Mouse (Mus musculus): ENCODE measurements at regions not wholly inside any gene's neighbourhood (a gene's known extent, or its start where the extent isn't known, plus 50 kb on each side); places are given as distances from the start of the nearest gene placed in this dataset.

DNA sequence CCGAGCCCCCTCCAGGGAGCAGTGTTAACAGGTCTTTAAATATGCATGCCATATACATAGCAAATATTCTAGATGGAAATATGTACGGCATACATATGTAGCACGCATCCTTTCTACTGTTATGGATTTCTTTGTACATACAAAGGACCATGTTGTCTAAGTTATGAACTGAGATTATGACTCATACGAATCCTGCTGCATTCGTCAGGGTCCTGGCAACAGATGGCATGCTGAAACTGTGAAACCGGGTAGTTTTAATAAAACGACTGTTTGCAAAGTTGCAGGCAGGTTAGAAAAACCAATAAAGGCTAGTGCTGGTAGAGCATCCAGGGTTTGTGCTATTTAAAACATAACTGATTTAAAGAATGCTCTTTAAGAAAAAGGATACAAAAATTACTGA is 88.8 kb upstream of the Tlk1 start:
- no peak overlapping the region for H3K27ac ChIP-seq (ENCODE audit: low read length)
- H3K4me2 ChIP-seq (ENCODE audit: low read depth, low read length) = no peak overlapping the region
- no peaks in the 10 kb centered on the region for H3K36me3 ChIP-seq (ENCODE audit: control insufficient read depth, insufficient read depth)
- no peaks in the 10 kb centered on the region for H3K4me1 ChIP-seq (ENCODE audit: control insufficient read depth, low read depth, low read length)
- no peaks in the 10 kb centered on the region for H3K9me3 ChIP-seq (replicated peaks; ENCODE audit: control insufficient read depth, low read length)
- ATAC-seq (ENCODE audit: low read depth) = no peak
- no peak overlapping the region for H3K4me3 ChIP-seq (ENCODE audit: low read depth, low read length)
- H3K27me3 ChIP-seq (ENCODE audit: control insufficient read depth, insufficient read depth, low read depth, low read length) = no peaks in the 10 kb centered on the region
- 69% methylated on average over 7 of the region's 7 CpGs for WGBS (ENCODE audit: insufficient replicate concordance)
- no peak overlapping the region for H3K9ac ChIP-seq (ENCODE audit: low read depth, low read length)

DNA sequence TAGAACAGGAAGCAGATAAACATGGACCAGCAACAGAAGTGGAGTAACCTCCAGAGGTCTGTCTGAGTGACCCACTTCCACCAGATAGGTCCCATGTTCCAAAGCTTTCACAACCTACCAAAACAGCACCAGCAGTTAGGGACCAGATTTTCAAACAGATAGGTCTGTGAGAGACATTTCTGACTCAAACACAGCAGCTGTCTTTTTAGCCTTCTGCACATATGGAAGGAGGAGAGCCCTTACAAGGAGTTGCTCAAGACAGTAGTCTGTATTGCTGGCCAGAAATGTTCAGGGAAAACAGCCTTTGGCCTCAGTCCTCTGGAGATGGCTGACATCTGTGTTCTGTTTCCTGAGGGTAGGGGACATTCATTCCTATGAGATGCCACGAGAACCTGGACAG is 83.9 kb upstream of the Tlk1 start:
- H3K27ac ChIP-seq (ENCODE audit: low read length) = no peak overlapping the region
- H3K9me3 ChIP-seq (replicated peaks; ENCODE audit: control insufficient read depth, low read length) = no peaks in the 10 kb centered on the region
- H3K9ac ChIP-seq (ENCODE audit: low read depth, low read length) = no peak overlapping the region
- H3K4me2 ChIP-seq (ENCODE audit: low read depth, low read length) = no peak overlapping the region
- ATAC-seq (ENCODE audit: low read depth) = no peak
- no peaks in the 10 kb centered on the region for H3K27me3 ChIP-seq (ENCODE audit: control insufficient read depth, insufficient read depth, low read depth, low read length)
- H3K36me3 ChIP-seq (ENCODE audit: control insufficient read depth, insufficient read depth) = no peaks in the 10 kb centered on the region
- 48% methylated on average over 1 of the region's 1 CpGs for WGBS (ENCODE audit: insufficient replicate concordance)
- no peaks in the 10 kb centered on the region for H3K4me1 ChIP-seq (ENCODE audit: control insufficient read depth, low read depth, low read length)
- H3K4me3 ChIP-seq (ENCODE audit: low read depth, low read length) = no peak overlapping the region

DNA sequence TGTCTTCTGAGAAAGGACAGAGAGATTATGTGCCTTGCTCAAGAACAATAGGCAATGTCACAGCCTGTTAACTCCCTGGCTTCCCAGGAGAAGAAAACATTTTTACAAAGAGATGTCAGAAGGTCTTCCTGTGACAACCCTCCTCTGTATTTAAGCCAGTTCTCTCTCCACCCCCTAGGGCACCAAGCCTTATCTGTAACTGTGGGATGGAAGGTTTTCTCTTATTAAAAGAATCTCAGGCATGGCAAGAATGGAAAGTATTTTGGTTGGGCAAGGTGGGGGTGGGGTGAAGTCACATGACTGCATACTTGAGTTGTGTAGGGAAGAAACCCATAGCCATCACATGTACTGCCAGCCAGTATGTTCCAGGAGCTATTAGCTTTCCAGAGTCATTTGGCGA is 83.1 kb upstream of the Tlk1 start:
- no peak overlapping the region for H3K27ac ChIP-seq (ENCODE audit: low read length)
- H3K4me3 ChIP-seq (ENCODE audit: low read depth, low read length) = no peak overlapping the region
- no peaks in the 10 kb centered on the region for H3K4me1 ChIP-seq (ENCODE audit: control insufficient read depth, low read depth, low read length)
- no peak overlapping the region for H3K4me2 ChIP-seq (ENCODE audit: low read depth, low read length)
- ATAC-seq (ENCODE audit: low read depth) = no peak
- WGBS (ENCODE audit: insufficient replicate concordance) = 75% methylated on average over 1 of the region's 1 CpGs
- H3K9ac ChIP-seq (ENCODE audit: low read depth, low read length) = no peak overlapping the region
- H3K9me3 ChIP-seq (replicated peaks; ENCODE audit: control insufficient read depth, low read length) = no peaks in the 10 kb centered on the region
- no peaks in the 10 kb centered on the region for H3K36me3 ChIP-seq (ENCODE audit: control insufficient read depth, insufficient read depth)
- no peaks in the 10 kb centered on the region for H3K27me3 ChIP-seq (ENCODE audit: control insufficient read depth, insufficient read depth, low read depth, low read length)

- Histone ChIP-seq H3K4me2 (ENCODE audit: low read depth, low read length) (no peak overlapping the region), H3K9ac (ENCODE audit: low read depth, low read length) (no peak overlapping the region), H3K36me3 (ENCODE audit: control insufficient read depth, insufficient read depth) (no peaks in the 10 kb centered on the region), H3K4me3 (ENCODE audit: low read depth, low read length) (no peak overlapping the region), H3K4me1 (ENCODE audit: control insufficient read depth, low read depth, low read length) (no peaks in the 10 kb centered on the region), H3K27ac (ENCODE audit: low read length) (no peak overlapping the region), H3K9me3 (replicated peaks; ENCODE audit: control insufficient read depth, low read length) (no peaks in the 10 kb centered on the region), H3K27me3 (ENCODE audit: control insufficient read depth, insufficient read depth, low read depth, low read length) (no peaks in the 10 kb centered on the region)
- no peak for ATAC-seq (ENCODE audit: low read depth)
- 39% methylated on average over 3 of the region's 3 CpGs for WGBS (ENCODE audit: insufficient replicate concordance)
These were observed 80.7 kb upstream of the Tlk1 start for GRCm38 (mm10) chr2:70906216-70906615.

DNA sequence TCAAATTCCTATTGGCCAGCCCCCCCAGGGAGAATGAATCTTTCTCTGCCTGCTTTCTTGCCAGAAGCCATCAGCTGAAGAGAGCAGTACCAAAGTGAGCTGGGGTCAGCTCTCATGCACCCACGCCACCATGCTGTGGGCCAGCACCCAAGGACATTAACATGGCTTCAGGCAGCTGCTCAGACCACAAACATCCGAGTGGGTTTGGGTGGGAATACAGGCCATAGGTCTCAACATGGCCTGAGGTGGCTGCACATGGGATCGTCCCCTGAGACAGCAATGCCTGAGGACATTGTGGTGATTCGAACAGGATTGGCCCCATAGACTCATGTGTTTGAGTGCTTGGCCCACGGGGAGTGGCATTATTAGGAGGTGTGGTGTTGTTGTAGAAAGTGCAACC is 78.9 kb upstream of the Tlk1 start:
- Histone ChIP-seq H3K36me3 (ENCODE audit: control insufficient read depth, insufficient read depth) (no peaks in the 10 kb centered on the region), H3K4me2 (ENCODE audit: low read depth, low read length) (no peak overlapping the region), H3K9me3 (replicated peaks; ENCODE audit: control insufficient read depth, low read length) (no peaks in the 10 kb centered on the region), H3K27me3 (ENCODE audit: control insufficient read depth, insufficient read depth, low read depth, low read length) (no peaks in the 10 kb centered on the region), H3K4me3 (ENCODE audit: low read depth, low read length) (no peak overlapping the region), H3K9ac (ENCODE audit: low read depth, low read length) (no peak overlapping the region), H3K4me1 (ENCODE audit: control insufficient read depth, low read depth, low read length) (no peaks in the 10 kb centered on the region), H3K27ac (ENCODE audit: low read length) (no peak overlapping the region)
- WGBS (ENCODE audit: insufficient replicate concordance) = 62% methylated on average over 5 of the region's 5 CpGs
- no peak for ATAC-seq (ENCODE audit: low read depth)

DNA sequence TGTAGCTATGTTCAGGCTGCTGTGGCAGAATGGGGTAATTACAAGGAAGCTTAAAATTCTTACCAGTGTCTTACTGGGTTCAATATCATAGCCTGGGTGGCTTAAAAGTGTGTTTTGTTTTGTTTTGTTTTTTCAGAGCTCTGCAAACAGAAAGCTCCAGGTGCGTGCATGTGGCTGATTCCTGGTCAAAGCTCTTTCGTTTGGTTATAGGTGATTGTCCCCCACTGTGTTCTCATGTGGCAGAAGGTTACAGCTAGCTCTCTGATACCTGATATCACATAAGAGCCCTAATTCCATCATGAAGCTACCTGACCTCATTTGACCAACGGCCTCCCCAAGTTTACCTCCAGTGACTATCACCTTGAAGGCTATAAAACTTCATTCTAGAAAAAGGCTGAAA is 76.7 kb upstream of the Tlk1 start:
- no peak overlapping the region for H3K4me3 ChIP-seq (ENCODE audit: low read depth, low read length)
- no peaks in the 10 kb centered on the region for H3K36me3 ChIP-seq (ENCODE audit: control insufficient read depth, insufficient read depth)
- no peak overlapping the region for H3K27ac ChIP-seq (ENCODE audit: low read length)
- 60% methylated on average over 3 of the region's 3 CpGs for WGBS (ENCODE audit: insufficient replicate concordance)
- no peaks in the 10 kb centered on the region for H3K27me3 ChIP-seq (ENCODE audit: control insufficient read depth, insufficient read depth, low read depth, low read length)
- H3K4me1 ChIP-seq (ENCODE audit: control insufficient read depth, low read depth, low read length) = no peaks in the 10 kb centered on the region
- no peak overlapping the region for H3K9ac ChIP-seq (ENCODE audit: low read depth, low read length)
- no peak for ATAC-seq (ENCODE audit: low read depth)
- H3K9me3 ChIP-seq (replicated peaks; ENCODE audit: control insufficient read depth, low read length) = no peaks in the 10 kb centered on the region
- H3K4me2 ChIP-seq (ENCODE audit: low read depth, low read length) = no peak overlapping the region

DNA sequence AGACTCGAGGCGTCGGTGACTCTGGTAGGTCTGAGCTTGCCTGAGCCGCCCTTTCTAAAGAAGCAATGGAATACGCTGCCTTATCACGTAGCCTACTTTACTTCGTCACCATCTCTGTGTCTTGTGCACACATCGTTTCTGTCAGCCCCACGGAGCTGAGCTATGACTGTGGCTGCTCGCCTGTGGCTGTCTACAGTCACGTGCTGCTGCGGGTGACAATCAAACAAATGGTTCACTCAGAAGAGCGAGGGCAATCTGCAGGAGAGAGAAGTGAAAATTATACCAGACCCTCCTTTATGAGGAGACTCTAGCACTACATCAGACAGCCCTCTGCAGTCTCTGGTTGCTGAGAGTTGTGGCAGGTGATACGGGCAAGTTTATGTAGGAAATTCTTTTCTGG is 76.0 kb upstream of the Tlk1 start:
- no peak for ATAC-seq (ENCODE audit: low read depth)
- Histone ChIP-seq H3K4me3 (ENCODE audit: low read depth, low read length) (no peak overlapping the region), H3K9ac (ENCODE audit: low read depth, low read length) (no peak overlapping the region), H3K36me3 (ENCODE audit: control insufficient read depth, insufficient read depth) (no peaks in the 10 kb centered on the region), H3K4me1 (ENCODE audit: control insufficient read depth, low read depth, low read length) (no peaks in the 10 kb centered on the region), H3K4me2 (ENCODE audit: low read depth, low read length) (no peak overlapping the region), H3K27ac (ENCODE audit: low read length) (no peak overlapping the region), H3K27me3 (ENCODE audit: control insufficient read depth, insufficient read depth, low read depth, low read length) (no peaks in the 10 kb centered on the region), H3K9me3 (replicated peaks; ENCODE audit: control insufficient read depth, low read length) (no peaks in the 10 kb centered on the region)
- WGBS (ENCODE audit: insufficient replicate concordance) = 64% methylated on average over 14 of the region's 14 CpGs

- 77% methylated on average over 4 of the region's 4 CpGs for WGBS (ENCODE audit: insufficient replicate concordance)
- Histone ChIP-seq H3K27me3 (ENCODE audit: control insufficient read depth, insufficient read depth, low read depth, low read length) (no peaks in the 10 kb centered on the region), H3K9me3 (replicated peaks; ENCODE audit: control insufficient read depth, low read length) (no peaks in the 10 kb centered on the region), H3K4me3 (ENCODE audit: low read depth, low read length) (no peak overlapping the region), H3K27ac (ENCODE audit: low read length) (no peak overlapping the region), H3K4me1 (ENCODE audit: control insufficient read depth, low read depth, low read length) (no peaks in the 10 kb centered on the region), H3K9ac (ENCODE audit: low read depth, low read length) (no peak overlapping the region), H3K36me3 (ENCODE audit: control insufficient read depth, insufficient read depth) (no peaks in the 10 kb centered on the region), H3K4me2 (ENCODE audit: low read depth, low read length) (no peak overlapping the region)
- ATAC-seq (ENCODE audit: low read depth) = no peak
These were observed 73.5 kb upstream of the Tlk1 start for GRCm38 (mm10) chr2:70899056-70899455.

GRCm38 (mm10) chr2:70898396-70898795 is 72.9 kb upstream of the Tlk1 start:
- no peak overlapping the region for H3K9ac ChIP-seq (ENCODE audit: low read depth, low read length)

GRCm38 (mm10) chr2:70897373-70897772 is 71.8 kb upstream of the Tlk1 start:
- Histone ChIP-seq H3K36me3 (ENCODE audit: control insufficient read depth, insufficient read depth) (no peaks in the 10 kb centered on the region), H3K4me2 (ENCODE audit: low read depth, low read length) (no peak overlapping the region), H3K9ac (ENCODE audit: low read depth, low read length) (no peak overlapping the region), H3K27ac (ENCODE audit: low read length) (no peak overlapping the region), H3K27me3 (ENCODE audit: control insufficient read depth, insufficient read depth, low read depth, low read length) (no peaks in the 10 kb centered on the region), H3K4me3 (ENCODE audit: low read depth, low read length) (no peak overlapping the region), H3K9me3 (replicated peaks; ENCODE audit: control insufficient read depth, low read length) (no peaks in the 10 kb centered on the region), H3K4me1 (ENCODE audit: control insufficient read depth, low read depth, low read length) (no peaks in the 10 kb centered on the region)
- 76% methylated on average over 8 of the region's 8 CpGs for WGBS (ENCODE audit: insufficient replicate concordance)
- no peak for ATAC-seq (ENCODE audit: low read depth)

More at GRCm38 (mm10) chr2:70898396-70898795, 72.9 kb upstream of the Tlk1 start:
- H3K4me3 ChIP-seq (ENCODE audit: low read depth, low read length) = no peak overlapping the region
- 62% methylated on average over 9 of the region's 9 CpGs for WGBS (ENCODE audit: insufficient replicate concordance)
- no peak overlapping the region for H3K27ac ChIP-seq (ENCODE audit: low read length)
- ATAC-seq (ENCODE audit: low read depth) = no peak
- no peaks in the 10 kb centered on the region for H3K4me1 ChIP-seq (ENCODE audit: control insufficient read depth, low read depth, low read length)
- no peaks in the 10 kb centered on the region for H3K36me3 ChIP-seq (ENCODE audit: control insufficient read depth, insufficient read depth)
- no peaks in the 10 kb centered on the region for H3K9me3 ChIP-seq (replicated peaks; ENCODE audit: control insufficient read depth, low read length)
- no peaks in the 10 kb centered on the region for H3K27me3 ChIP-seq (ENCODE audit: control insufficient read depth, insufficient read depth, low read depth, low read length)
- no peak overlapping the region for H3K4me2 ChIP-seq (ENCODE audit: low read depth, low read length)
